Comparison of ENCODE assay signal across 31 mouse cellular contexts in the genomic region with DNA sequence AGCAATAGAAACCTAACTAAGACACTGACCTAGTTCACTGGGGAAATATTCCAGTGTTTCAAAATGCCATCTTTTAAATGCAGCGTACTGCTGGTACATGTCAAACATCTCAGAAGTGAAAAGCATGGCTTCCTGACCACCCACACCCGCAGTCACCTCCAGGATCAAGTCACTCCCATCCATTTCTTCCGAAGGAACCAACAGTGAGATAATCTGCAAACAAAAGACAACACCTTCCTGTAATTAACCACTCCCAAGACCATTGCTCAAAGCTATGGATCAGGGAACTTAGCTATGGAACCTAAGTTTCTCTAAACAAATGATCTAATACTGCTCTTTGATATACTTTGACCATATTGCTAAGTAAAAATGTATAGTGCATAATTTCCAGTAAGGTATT.
"Had no signal": no experiment of that assay in that cellular context is flagged by ENCODE, and none has a peak within 500 bp of the region (broad histone marks: within the 10 kb centered on the region; RNA-seq: fewer than 3 reads in every experiment).

No protein-coding gene starts in this region.

- H3K27ac ChIP-seq: limb, embryonic 10.5 days; limb, embryonic 12.5 days; limb, embryonic 13.5 days; limb, embryonic 15.5 days; liver, embryonic 12.5 days; liver, embryonic 13.5 days; liver, embryonic 14.5 days; liver, embryonic 15.5 days; lung, embryonic 15.5 days; macrophage; midbrain, embryonic 10.5 days; midbrain, embryonic 12.5 days; midbrain, embryonic 13.5 days; midbrain, embryonic 15.5 days; neural tube, embryonic 12.5 days had no signal

- H3K9me3 ChIP-seq: limb, embryonic 10.5 days; limb, embryonic 12.5 days; limb, embryonic 13.5 days; limb, embryonic 15.5 days; liver, embryonic 12.5 days; liver, embryonic 13.5 days; liver, embryonic 15.5 days; lung, embryonic 15.5 days; megakaryocyte, embryonic 14.5 days; midbrain, embryonic 10.5 days; midbrain, embryonic 12.5 days; midbrain, embryonic 13.5 days; midbrain, embryonic 15.5 days; neural tube, embryonic 12.5 days had no signal

- H3K9ac ChIP-seq: limb, embryonic 12.5 days; limb, embryonic 13.5 days; limb, embryonic 15.5 days; liver, embryonic 12.5 days; liver, embryonic 13.5 days; liver, embryonic 14.5 days; liver, embryonic 15.5 days; liver, postnatal 0 days; lung, embryonic 14.5 days; lung, embryonic 15.5 days; midbrain, embryonic 12.5 days; midbrain, embryonic 13.5 days; midbrain, embryonic 15.5 days; neural tube, embryonic 12.5 days had no signal

- ATAC-seq: liver, embryonic 12.5 days; liver, postnatal 0 days; lung, postnatal 0 days; midbrain, embryonic 13.5 days; midbrain, embryonic 15.5 days; midbrain, embryonic 16.5 days had no signal

- H3K4me3 ChIP-seq: limb, embryonic 10.5 days; limb, embryonic 12.5 days; limb, embryonic 13.5 days; limb, embryonic 15.5 days; liver, embryonic 12.5 days; liver, embryonic 13.5 days; liver, embryonic 15.5 days; lung, embryonic 15.5 days; megakaryocyte, embryonic 14.5 days; midbrain, embryonic 10.5 days; midbrain, embryonic 12.5 days; midbrain, embryonic 13.5 days; midbrain, embryonic 15.5 days; myocyte; neural tube, embryonic 12.5 days had no signal

- DNase-seq: left cerebral cortex, postnatal 4 days; liver, embryonic 13.5 days; liver, postnatal 0 days; lung, adult 18-20 months; lung, adult 2 months; lung, embryonic 14.5 days; lung, postnatal 10 days; lung, postnatal 14 days; lung, postnatal 36 days; lung, postnatal 4 days; midbrain, embryonic 14.5 days had no signal

- H3K27me3 ChIP-seq: limb, embryonic 12.5 days; limb, embryonic 13.5 days; limb, embryonic 15.5 days; liver, embryonic 12.5 days; liver, embryonic 13.5 days; liver, embryonic 15.5 days; lung, embryonic 15.5 days; megakaryocyte, embryonic 14.5 days; midbrain, embryonic 12.5 days; midbrain, embryonic 13.5 days; midbrain, embryonic 15.5 days; neural tube, embryonic 12.5 days had no signal

- H3K4me2 ChIP-seq: limb, embryonic 12.5 days; limb, embryonic 13.5 days; limb, embryonic 15.5 days; liver, embryonic 11.5 days; liver, embryonic 12.5 days; liver, embryonic 13.5 days; liver, embryonic 15.5 days; lung, embryonic 14.5 days; lung, embryonic 15.5 days; midbrain, embryonic 11.5 days; midbrain, embryonic 12.5 days; midbrain, embryonic 13.5 days; midbrain, embryonic 15.5 days; neural tube, embryonic 12.5 days had no signal
